Mouse (Mus musculus) right cerebral cortex, postnatal 4 days (tissue): ENCODE measurements at regions not wholly inside any gene's neighbourhood (a gene's known extent, or its start where the extent isn't known, plus 50 kb on each side); places are given as distances from the start of the nearest gene placed in this dataset.
A peak's percentile ranks its signal among the peaks of the same experiment; 100 is the strongest.

Experiments
- DNase-seq: peaks from one replicate; pipeline ENCODE4 v3.0.0-alpha.2; 2022

- no peak for DNase-seq
Observed at GRCm38 (mm10) chr6:31168730-31169129, 209.9 kb upstream of the Klf14 start.

- DNase-seq = no peak
Observed at GRCm38 (mm10) chr6:31169343-31169742, 210.5 kb upstream of the Klf14 start.

GRCm38 (mm10) chr6:31169868-31170600 is 211.2 kb upstream of the Klf14 start:
- DNase-seq = no peak

- peak; percentile 59 for DNase-seq
Observed at GRCm38 (mm10) chr6:31171831-31172569, 213.1 kb upstream of the Klf14 start.

GRCm38 (mm10) chr6:31175769-31176168 is 216.9 kb upstream of the Klf14 start:
- no peak for DNase-seq

GRCm38 (mm10) chr6:31176368-31176767 is 217.5 kb upstream of the Klf14 start:
- peak; percentile 53 for DNase-seq

GRCm38 (mm10) chr6:31176831-31177230 is 218.0 kb upstream of the Klf14 start:
- no peak for DNase-seq

- DNase-seq = no peak
Observed at GRCm38 (mm10) chr6:31178201-31178880, 219.5 kb upstream of the Klf14 start.

- no peak for DNase-seq
Observed at GRCm38 (mm10) chr6:31182284-31182683, 216.3 kb upstream of the Mkln1 start.

- DNase-seq = no peak
Observed at GRCm38 (mm10) chr6:31183127-31183526, 215.4 kb upstream of the Mkln1 start.

- DNase-seq = no peak
Observed at GRCm38 (mm10) chr6:31184554-31184953, 214.0 kb upstream of the Mkln1 start.

- no peak for DNase-seq
Observed at GRCm38 (mm10) chr6:31185151-31185550, 213.4 kb upstream of the Mkln1 start.

GRCm38 (mm10) chr6:31188066-31188465 is 210.5 kb upstream of the Mkln1 start:
- no peak for DNase-seq

- DNase-seq = no peak
Observed at GRCm38 (mm10) chr6:31189060-31189459, 209.5 kb upstream of the Mkln1 start.

- DNase-seq = no peak
Observed at GRCm38 (mm10) chr6:31190070-31190469, 208.5 kb upstream of the Mkln1 start.

GRCm38 (mm10) chr6:31190628-31191373 is 207.7 kb upstream of the Mkln1 start:
- DNase-seq = no peak

GRCm38 (mm10) chr6:31191577-31191976 is 207.0 kb upstream of the Mkln1 start:
- no peak for DNase-seq

- DNase-seq = no peak
Observed at GRCm38 (mm10) chr6:31192197-31192596, 206.3 kb upstream of the Mkln1 start.

GRCm38 (mm10) chr6:31193202-31193601 is 205.3 kb upstream of the Mkln1 start:
- DNase-seq = no peak

- peak; percentile 26 for DNase-seq
Observed at GRCm38 (mm10) chr6:31197631-31198338, 200.8 kb upstream of the Mkln1 start.

- DNase-seq = no peak
Observed at GRCm38 (mm10) chr6:31198340-31198739, 200.2 kb upstream of the Mkln1 start.

GRCm38 (mm10) chr6:31200705-31201104 is 197.8 kb upstream of the Mkln1 start:
- DNase-seq = no peak
